Mouse (Mus musculus) erythroblast, embryonic 14.5 days (primary cell): ENCODE results near the gene Svs1. TPM values are rescaled to one million over a fixed set of nuclear protein-coding genes. Genes with fewer than 3 reads are reported as not detected.

Source experiments
- H3K27me3 ChIP-seq: 2 replicates; pipeline ENCODE4 v1.6.1; 2012; ENCODE audit warnings: inconsistent platforms; ENCODE audit not compliant: control insufficient read depth
- H3K36me3 ChIP-seq: 2 replicates; pipeline ENCODE4 v1.6.1; 2012; ENCODE audit warnings: mild to moderate bottlenecking, inconsistent platforms; ENCODE audit not compliant: control insufficient read depth
- H3K4me1 ChIP-seq: 2 replicates; pipeline ENCODE4 v1.6.1; 2012; ENCODE audit warnings: inconsistent platforms; ENCODE audit not compliant: control insufficient read depth
- H3K4me3 ChIP-seq: replicated peaks from 2 replicates; pipeline ENCODE3; 2012; ENCODE audit warnings: moderate library complexity, mild to moderate bottlenecking, inconsistent platforms
- H3K9me3 ChIP-seq: 2 replicates; pipeline ENCODE4 v1.6.1; 2012; ENCODE audit warnings: low read length, inconsistent platforms, mixed read lengths; ENCODE audit not compliant: control insufficient read depth
- GATA1 ChIP-seq: IDR thresholded peaks from 2 replicates; pipeline ENCODE4 v1.6.1; 2012; ENCODE audit warnings: low read length, inconsistent platforms, mixed read lengths
- TAL1 ChIP-seq: IDR thresholded peaks from 3 replicates; pipeline ENCODE4 v1.6.1; 2012; ENCODE audit warnings: low read length, inconsistent platforms, mixed read lengths
- polyA plus RNA-seq: library from polyadenylated mRNA; stranded (reverse); fragments of >175 nt; gene quantifications from 2 replicates; pipeline ENCODE4 v1.2.3, GENCODE M21; 2012

Svs1 gene
- polyA plus RNA-seq, 1 experiment: not detected

- TF ChIP-seq GATA1 (no peak), TAL1 (no peak)
- H3K9me3 ChIP-seq: no peaks in the 10 kb centered on the region
- no peak overlapping the region for H3K4me3 ChIP-seq
- no peaks in the 10 kb centered on the region for H3K36me3 ChIP-seq
- no peaks in the 10 kb centered on the region for H3K4me1 ChIP-seq
- H3K27me3 ChIP-seq: no peaks in the 10 kb centered on the region
Observed at GRCm38 (mm10) chr6:49022384-49022783, 35.7 kb downstream of the Svs1 start.

- no peak overlapping the region for H3K4me3 ChIP-seq
- H3K36me3 ChIP-seq: no peaks in the 10 kb centered on the region
- no peaks in the 10 kb centered on the region for H3K4me1 ChIP-seq
- TF ChIP-seq TAL1 (no peak), GATA1 (no peak)
- H3K27me3 ChIP-seq: no peaks in the 10 kb centered on the region
- H3K9me3 ChIP-seq: no peaks in the 10 kb centered on the region
Observed at GRCm38 (mm10) chr6:49023315-49023714, 36.7 kb downstream of the Svs1 start.

GRCm38 (mm10) chr6:49025290-49025689 is 38.6 kb downstream of the Svs1 start:
- H3K27me3 ChIP-seq: no peaks in the 10 kb centered on the region
- TF ChIP-seq GATA1 (no peak), TAL1 (no peak)
- no peaks in the 10 kb centered on the region for H3K9me3 ChIP-seq
- H3K4me1 ChIP-seq: no peaks in the 10 kb centered on the region
- H3K36me3 ChIP-seq: no peaks in the 10 kb centered on the region
- no peak overlapping the region for H3K4me3 ChIP-seq

GRCm38 (mm10) chr6:49026496-49026895 is 39.8 kb downstream of the Svs1 start:
- TF ChIP-seq GATA1: no peak
- TF ChIP-seq TAL1: no peak

GRCm38 (mm10) chr6:49028019-49028418 is 41.4 kb downstream of the Svs1 start:
- Histone ChIP-seq H3K27me3 (no peaks in the 10 kb centered on the region), H3K4me3 (no peak overlapping the region), H3K4me1 (no peaks in the 10 kb centered on the region), H3K9me3 (no peaks in the 10 kb centered on the region), H3K36me3 (no peaks in the 10 kb centered on the region)
- TF ChIP-seq TAL1: no peak
- TF ChIP-seq GATA1: no peak

More at GRCm38 (mm10) chr6:49026496-49026895, 39.8 kb downstream of the Svs1 start:
- Histone ChIP-seq H3K36me3 (no peaks in the 10 kb centered on the region), H3K27me3 (no peaks in the 10 kb centered on the region), H3K4me1 (no peaks in the 10 kb centered on the region), H3K4me3 (no peak overlapping the region), H3K9me3 (no peaks in the 10 kb centered on the region)

- TF ChIP-seq TAL1: no peak
- TF ChIP-seq GATA1: no peak
- no peaks in the 10 kb centered on the region for H3K27me3 ChIP-seq
- H3K9me3 ChIP-seq: no peaks in the 10 kb centered on the region
- no peak overlapping the region for H3K4me3 ChIP-seq
- no peaks in the 10 kb centered on the region for H3K36me3 ChIP-seq
- no peaks in the 10 kb centered on the region for H3K4me1 ChIP-seq
Observed at GRCm38 (mm10) chr6:49028708-49029107, 42.0 kb downstream of the Svs1 start.

- Histone ChIP-seq H3K27me3 (peaks cover 7% of the 10 kb centered on the region), H3K36me3 (no peaks in the 10 kb centered on the region), H3K4me3 (no peak overlapping the region), H3K4me1 (no peaks in the 10 kb centered on the region), H3K9me3 (no peaks in the 10 kb centered on the region)
- TF ChIP-seq TAL1: no peak
- no peak for TF ChIP-seq GATA1
Observed at GRCm38 (mm10) chr6:49031230-49031629, 44.6 kb downstream of the Svs1 start.

GRCm38 (mm10) chr6:49032783-49033182 is 46.1 kb downstream of the Svs1 start:
- no peaks in the 10 kb centered on the region for H3K36me3 ChIP-seq
- peaks cover 22% of the 10 kb centered on the region for H3K27me3 ChIP-seq
- H3K9me3 ChIP-seq: no peaks in the 10 kb centered on the region
- no peak overlapping the region for H3K4me3 ChIP-seq
- 0 out of 2 replicates have a peak, but pooled peaks cover 1% of the 10 kb centered on the region for H3K4me1 ChIP-seq
- TF ChIP-seq GATA1 (no peak), TAL1 (no peak)

- Histone ChIP-seq H3K36me3 (no peaks in the 10 kb centered on the region), H3K4me1 (0 out of 2 replicates have a peak, but pooled peaks cover 1% of the 10 kb centered on the region), H3K4me3 (no peak within 1 kb of the TSS), H3K9me3 (no peaks in the 10 kb centered on the region), H3K27me3 (peaks cover 23% of the 10 kb centered on the region)
- TF ChIP-seq GATA1 (no peak), TAL1 (no peak)
Observed at GRCm38 (mm10) chr6:49036275-49037267, 49.9 kb downstream of the Svs1 start, which contains the start of gene Gpnmb. Gene Gpnmb, plus strand, starts transcription at chr6:49036546.
